17 mouse cellular contexts compared by ENCODE assay signal in the genomic region with DNA sequence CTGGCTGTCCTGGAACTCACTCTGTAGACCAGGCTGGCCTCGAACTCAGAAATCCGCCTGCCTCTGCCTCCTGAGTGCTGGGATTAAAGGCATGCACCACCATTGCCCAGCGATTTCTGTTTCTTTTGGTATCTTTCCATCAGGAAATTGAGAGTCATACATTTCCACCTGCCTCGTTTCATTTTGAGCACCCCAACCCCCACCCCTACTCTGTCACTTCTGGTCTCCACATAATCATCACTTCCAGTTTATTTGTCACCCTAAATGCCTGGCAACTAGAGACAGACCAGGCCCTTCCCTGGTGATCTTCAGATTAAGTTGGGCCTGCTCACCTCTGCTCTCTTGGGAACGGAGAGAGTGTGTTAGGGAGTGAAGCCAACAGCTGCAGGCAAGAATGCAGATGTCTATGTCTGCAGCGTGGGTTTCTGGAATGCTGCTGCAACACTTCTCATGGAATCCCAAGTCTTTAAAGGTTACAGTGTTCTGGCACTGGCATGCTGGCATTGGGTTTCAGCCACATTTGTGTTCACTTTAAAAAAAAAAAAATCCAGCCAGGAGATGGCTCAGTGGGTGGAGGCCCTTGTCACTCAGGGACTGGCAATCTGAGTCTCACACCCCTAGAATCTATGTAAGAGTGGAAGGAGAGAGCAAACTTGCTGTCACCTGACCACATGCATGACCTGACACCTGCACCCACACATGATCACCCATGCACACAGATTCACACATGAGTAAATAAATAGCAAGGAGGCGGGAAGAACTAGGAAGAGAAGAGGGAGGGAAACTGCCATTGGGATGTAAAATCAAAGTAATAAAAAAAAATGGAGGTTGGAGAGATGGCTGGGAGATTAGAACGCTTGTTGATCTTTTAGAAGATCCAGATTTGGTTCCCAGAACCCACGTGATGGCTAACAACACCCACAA. TPM values are rescaled to one million over a fixed set of nuclear protein-coding genes. Genes with fewer than 3 reads are reported as not detected.
DNase-seq lines count a peak whose midpoint lies in the region; ATAC-seq and TF ChIP-seq lines count a peak whose summit lies in the region.
"Had no signal": no experiment of that assay in that cellular context is flagged by ENCODE, and none has a peak within 500 bp of the region (broad histone marks: within the 10 kb centered on the region; RNA-seq: fewer than 3 reads in every experiment).

No protein-coding gene starts in this region.

- no peak overlapping the region for H3K9ac ChIP-seq in heart, embryonic 11.5 days (ENCODE audit: low read depth, low read length)
- no peak overlapping the region for H3K9ac ChIP-seq in kidney, postnatal 0 days (ENCODE audit: low read depth, low read length)
- H3K9ac ChIP-seq: forebrain, embryonic 13.5 days; limb, embryonic 15.5 days had no signal

- POLR2A ChIA-PET in Patski (lab: Charles Lee): interaction anchor here (0.6 to 1.1 kb wide), 2 partner anchors 9 to 63 kb away, joined by 3 read pairs; no protein-coding TSS in a partner anchor

- CTCF ChIA-PET in Patski (lab: Charles Lee): interaction anchor here (2.0 kb wide), 1 partner anchor 18 kb away, joined by 4 read pairs; no protein-coding TSS in a partner anchor

- in situ Hi-C loops in Patski (cut with MboI; ENCODE audit: low pct_unique_long_range_greater_than_20kb): no loop called here

- no peaks in the 10 kb centered on the region for H3K36me3 ChIP-seq in heart, embryonic 11.5 days (ENCODE audit: control insufficient read depth, insufficient read depth, low read length)
- H3K36me3 ChIP-seq in kidney, postnatal 0 days (ENCODE audit: insufficient read depth, low read length): no peaks in the 10 kb centered on the region
- H3K36me3 ChIP-seq in small intestine, adult 2 months (ENCODE audit: control insufficient read depth, insufficient read depth, low read length): no peaks in the 10 kb centered on the region
- no peaks in the 10 kb centered on the region for H3K36me3 ChIP-seq in thymus, adult 2 months (ENCODE audit: control insufficient read depth, insufficient read depth, low read length)
- H3K36me3 ChIP-seq: limb, embryonic 15.5 days had no signal

- H3K27me3 ChIP-seq in heart, embryonic 11.5 days (ENCODE audit: control insufficient read depth, insufficient read depth, low read length): no peaks in the 10 kb centered on the region
- H3K27me3 ChIP-seq in kidney, postnatal 0 days (ENCODE audit: insufficient read depth, low read length): no peaks in the 10 kb centered on the region
- H3K27me3 ChIP-seq in Patski: no peaks in the 10 kb centered on the region
- no peaks in the 10 kb centered on the region for H3K27me3 ChIP-seq in small intestine, adult 2 months (ENCODE audit: control insufficient read depth, insufficient read depth, low read length)
- H3K27me3 ChIP-seq in thymus, adult 2 months (ENCODE audit: control insufficient read depth, insufficient read depth, low read length): no peaks in the 10 kb centered on the region
- H3K27me3 ChIP-seq: forebrain, embryonic 13.5 days; limb, embryonic 15.5 days had no signal

- TF ChIP-seq CTCF in kidney, postnatal 0 days (IDR thresholded peaks at IDR 0.05; ENCODE audit: low read depth): no peak
- no peak for TF ChIP-seq CTCF in Patski (IDR thresholded peaks at IDR 0.05)
- TF ChIP-seq CTCF in small intestine, adult 2 months (IDR thresholded peaks at IDR 0.05; ENCODE audit: extremely low read depth, insufficient read length, insufficient replicate concordance, low read depth, low read length): no peak
- TF ChIP-seq CTCF in thymus, adult 2 months (IDR thresholded peaks at IDR 0.05; ENCODE audit: borderline replicate concordance, control insufficient read depth, extremely low read depth, insufficient read depth, low read length, poor library complexity): no peak

- H3K4me2 ChIP-seq in heart, embryonic 11.5 days: 0 out of 2 replicates have a peak overlapping the region, but pooled peaks have one; percentile 8
- no peak overlapping the region for H3K4me2 ChIP-seq in kidney, postnatal 0 days (ENCODE audit: low read length)
- H3K4me2 ChIP-seq: forebrain, embryonic 13.5 days; limb, embryonic 15.5 days had no signal

- TF ChIP-seq POLR2A in small intestine, adult 2 months (IDR thresholded peaks at IDR 0.05; ENCODE audit: low read depth, low read length): no peak
- no peak for TF ChIP-seq POLR2A in thymus, adult 2 months (IDR thresholded peaks at IDR 0.05; ENCODE audit: control insufficient read depth, extremely low read depth, insufficient read depth, low read length, poor library complexity)

- H3K4me1 ChIP-seq in heart, embryonic 11.5 days (ENCODE audit: control insufficient read depth, insufficient read depth, low read length): no peaks in the 10 kb centered on the region
- no peaks in the 10 kb centered on the region for H3K4me1 ChIP-seq in kidney, postnatal 0 days (replicated peaks; ENCODE audit: insufficient read depth, low read length)
- peaks cover 17% of the 10 kb centered on the region for H3K4me1 ChIP-seq in small intestine, adult 2 months (ENCODE audit: control insufficient read depth, insufficient read depth, insufficient read length, low read length)
- no peaks in the 10 kb centered on the region for H3K4me1 ChIP-seq in thymus, adult 2 months (replicated peaks; ENCODE audit: control insufficient read depth, insufficient read depth, low read length)

- H3K9me3 ChIP-seq in heart, embryonic 11.5 days (replicated peaks; ENCODE audit: control insufficient read depth, low read length): no peaks in the 10 kb centered on the region
- H3K9me3 ChIP-seq in kidney, postnatal 0 days (replicated peaks; ENCODE audit: low read length): no peaks in the 10 kb centered on the region
- H3K9me3 ChIP-seq: forebrain, embryonic 13.5 days; limb, embryonic 15.5 days had no signal

- 66% methylated on average over 9 of the region's 9 CpGs for WGBS in heart, embryonic 11.5 days (ENCODE audit: insufficient replicate concordance)
- WGBS in kidney, postnatal 0 days: 46% methylated on average over 8 of the region's 9 CpGs
- WGBS in small intestine, adult 2 months: 46% methylated on average over 9 of the region's 9 CpGs
- 85% methylated on average over 9 of the region's 9 CpGs for WGBS in thymus, adult 2 months

- H3K4me3 ChIP-seq in heart, embryonic 11.5 days (ENCODE audit: low read depth, low read length): no peak overlapping the region
- H3K4me3 ChIP-seq in kidney, postnatal 0 days (replicated peaks; ENCODE audit: low read depth, low read length): no peak overlapping the region
- no peak overlapping the region for H3K4me3 ChIP-seq in small intestine, adult 2 months (ENCODE audit: low read depth, low read length)
- no peak overlapping the region for H3K4me3 ChIP-seq in thymus, adult 2 months (ENCODE audit: control insufficient read depth, insufficient read depth, low read length)
- H3K4me3 ChIP-seq: forebrain, embryonic 13.5 days; left cerebral cortex, adult 2 months; limb, embryonic 15.5 days had no signal

- no peak overlapping the region for H3K27ac ChIP-seq in heart, embryonic 11.5 days (ENCODE audit: low read depth, low read length)
- no peak overlapping the region for H3K27ac ChIP-seq in kidney, postnatal 0 days
- peak overlapping the region; percentile 64 for H3K27ac ChIP-seq in small intestine, adult 2 months (ENCODE audit: insufficient read depth, low read depth, low read length)
- no peak overlapping the region for H3K27ac ChIP-seq in thymus, adult 2 months (ENCODE audit: control insufficient read depth, insufficient read depth, low read length)
- H3K27ac ChIP-seq: forebrain, embryonic 13.5 days; hindbrain, postnatal 0 days; left cerebral cortex, adult 2 months; limb, embryonic 15.5 days had no signal

- no peak for ATAC-seq in heart, embryonic 11.5 days (replicated peaks; ENCODE audit: insufficient number of reproducible peaks, low FRiP score, low TSS enrichment)
- ATAC-seq in kidney, postnatal 0 days (replicated peaks; ENCODE audit: low FRiP score, low read depth): no peak
- ATAC-seq in Patski: peak; percentile 31
- ATAC-seq: CD4-positive, CD25-positive, alpha-beta regulatory T cell, adult 4 months; forebrain, embryonic 13.5 days; hindbrain, postnatal 0 days had no signal

- DNase-seq in heart, adult 9 months (ENCODE audit: low spot score in 2 of 2): no peak
- DNase-seq in kidney, postnatal 0 days (ENCODE audit: low spot score): peak; percentile 35
- no peak for DNase-seq in kidney, postnatal 25 days
- DNase-seq in Patski (ENCODE audit: low read depth, low spot score): no peak
- DNase-seq in thymus, adult 2 months: no peak
- no peak for DNase-seq in right cerebral cortex, postnatal 4 days
- DNase-seq: cerebellum, adult 8-10 months; lung, adult 2 months; right cerebral cortex, postnatal 14 days; thymus, postnatal 14 days had no signal

RNA-seq across cellular contexts. Expression of gene Npepps, which starts 5.7 kb away (rescaled TPM):
- 78.0 and 79.8 TPM in 2 replicates for polyA plus RNA-seq in heart, embryonic 11.5 days (2014; fragmentation: Nextera tagmentation; extraction: Ambion mirVana)
- 46.5 TPM in 2 replicates for polyA plus RNA-seq in kidney, postnatal 0 days (2015; fragmentation: Nextera tagmentation; extraction: Ambion mirVana)
- polyA plus RNA-seq in Patski (2021): 114 TPM
- 16.2 and 27.3 TPM in 2 replicates for polyA plus RNA-seq in small intestine, adult 2 months (2012; rRNA removed)
- 36.9 and 42.9 TPM in 2 replicates for polyA plus RNA-seq in thymus, adult 2 months (2012; rRNA removed)

RNA-seq across cellular contexts. Expression of gene Mrpl45, which starts 29.4 kb away (rescaled TPM):
- polyA plus RNA-seq in heart, embryonic 11.5 days (2014; fragmentation: Nextera tagmentation; extraction: Ambion mirVana): 64.2 and 70.3 TPM in 2 replicates
- polyA plus RNA-seq in kidney, postnatal 0 days (2015; fragmentation: Nextera tagmentation; extraction: Ambion mirVana): 54.3 and 56.9 TPM in 2 replicates
- polyA plus RNA-seq in Patski (2021): 43.5 TPM
- polyA plus RNA-seq in small intestine, adult 2 months (2012; rRNA removed): 4.9 and 8.6 TPM in 2 replicates
- 13.2 and 14.1 TPM in 2 replicates for polyA plus RNA-seq in thymus, adult 2 months (2012; rRNA removed)
